Mouse (Mus musculus): Measurements from ENCODE around the gene Psmd14. TPM values are rescaled to one million over a fixed set of nuclear protein-coding genes. Genes with fewer than 3 reads are reported as not detected.

The Psmd14 gene
- polyA plus RNA-seq, 1 experiment, result 70.8 TPM

- H3K4me1 ChIP-seq (ENCODE audit: control insufficient read depth, insufficient read depth, low read length), result no peaks in the 10 kb centered on the region; the same call in none of the 2 replicates
- WGBS, result 4% methylated on average over 39 of the region's 39 CpGs
- no peak overlapping the region for H3K27ac ChIP-seq (ENCODE audit: control insufficient read depth, insufficient read depth, low read depth, low read length, poor library complexity)
- TF ChIP-seq CTCF (IDR thresholded peaks at IDR 0.05; ENCODE audit: control insufficient read depth, insufficient read depth, low read length), result no peak
- H3K4me3 ChIP-seq (replicated peaks; ENCODE audit: control insufficient read depth, low read depth, low read length), result no peak overlapping the region
Measured at GRCm38 (mm10) chr2:61805541-61806345, 94.2 kb downstream of the Psmd14 start.

- 4% methylated on average over 3 of the region's 3 CpGs for WGBS
- Histone ChIP-seq H3K4me3 (replicated peaks; ENCODE audit: control insufficient read depth, low read depth, low read length) (no peak overlapping the region), H3K27ac (ENCODE audit: control insufficient read depth, insufficient read depth, low read depth, low read length, poor library complexity) (no peak overlapping the region), H3K4me1 (ENCODE audit: control insufficient read depth, insufficient read depth, low read length) (no peaks in the 10 kb centered on the region; the same call in none of the 2 replicates)
- TF ChIP-seq CTCF (IDR thresholded peaks at IDR 0.05; ENCODE audit: control insufficient read depth, insufficient read depth, low read length) (no peak), POLR2A (IDR thresholded peaks at IDR 0.05; ENCODE audit: borderline replicate concordance, control insufficient read depth, low read depth, low read length) (no peak)
Measured at GRCm38 (mm10) chr2:61806346-61806825, 94.9 kb downstream of the Psmd14 start.

GRCm38 (mm10) chr2:61807151-61807550 is 95.7 kb downstream of the Psmd14 start:
- no peak overlapping the region for H3K27ac ChIP-seq (ENCODE audit: control insufficient read depth, insufficient read depth, low read depth, low read length, poor library complexity)
- WGBS, result 2% methylated on average over 22 of the region's 22 CpGs
- H3K4me3 ChIP-seq (replicated peaks; ENCODE audit: control insufficient read depth, low read depth, low read length), result no peak overlapping the region
- H3K4me1 ChIP-seq (ENCODE audit: control insufficient read depth, insufficient read depth, low read length), result no peaks in the 10 kb centered on the region; the same call in none of the 2 replicates
- no peak for TF ChIP-seq CTCF (IDR thresholded peaks at IDR 0.05; ENCODE audit: control insufficient read depth, insufficient read depth, low read length)
- TF ChIP-seq POLR2A (IDR thresholded peaks at IDR 0.05; ENCODE audit: borderline replicate concordance, control insufficient read depth, low read depth, low read length), result no peak

- WGBS, result 39% methylated on average over 2 of the region's 2 CpGs
Measured at GRCm38 (mm10) chr2:61807781-61808180, 96.3 kb downstream of the Psmd14 start.

GRCm38 (mm10) chr2:61808776-61809175 is 97.3 kb downstream of the Psmd14 start:
- no peaks in the 10 kb centered on the region; the same call in 1 of the 2 replicates for H3K4me1 ChIP-seq (ENCODE audit: control insufficient read depth, insufficient read depth, low read length)
- H3K4me3 ChIP-seq (replicated peaks; ENCODE audit: control insufficient read depth, low read depth, low read length), result no peak overlapping the region
- WGBS, result 3% methylated on average over 6 of the region's 6 CpGs
- no peak overlapping the region for H3K27ac ChIP-seq (ENCODE audit: control insufficient read depth, insufficient read depth, low read depth, low read length, poor library complexity)
- TF ChIP-seq CTCF (IDR thresholded peaks at IDR 0.05; ENCODE audit: control insufficient read depth, insufficient read depth, low read length) (no peak), POLR2A (IDR thresholded peaks at IDR 0.05; ENCODE audit: borderline replicate concordance, control insufficient read depth, low read depth, low read length) (no peak)

More at GRCm38 (mm10) chr2:61807781-61808180, 96.3 kb downstream of the Psmd14 start:
- no peak overlapping the region for H3K27ac ChIP-seq (ENCODE audit: control insufficient read depth, insufficient read depth, low read depth, low read length, poor library complexity)
- no peaks in the 10 kb centered on the region; the same call in none of the 2 replicates for H3K4me1 ChIP-seq (ENCODE audit: control insufficient read depth, insufficient read depth, low read length)
- TF ChIP-seq POLR2A (IDR thresholded peaks at IDR 0.05; ENCODE audit: borderline replicate concordance, control insufficient read depth, low read depth, low read length) (no peak), CTCF (IDR thresholded peaks at IDR 0.05; ENCODE audit: control insufficient read depth, insufficient read depth, low read length) (no peak)
- no peak overlapping the region for H3K4me3 ChIP-seq (replicated peaks; ENCODE audit: control insufficient read depth, low read depth, low read length)

GRCm38 (mm10) chr2:61809381-61809780 is 97.9 kb downstream of the Psmd14 start:
- no peak for TF ChIP-seq CTCF (IDR thresholded peaks at IDR 0.05; ENCODE audit: control insufficient read depth, insufficient read depth, low read length)
- no peak for TF ChIP-seq POLR2A (IDR thresholded peaks at IDR 0.05; ENCODE audit: borderline replicate concordance, control insufficient read depth, low read depth, low read length)
- no peak overlapping the region for H3K27ac ChIP-seq (ENCODE audit: control insufficient read depth, insufficient read depth, low read depth, low read length, poor library complexity)
- H3K4me1 ChIP-seq (ENCODE audit: control insufficient read depth, insufficient read depth, low read length), result no peaks in the 10 kb centered on the region; the same call in 1 of the 2 replicates
- WGBS, result 10% methylated on average over 1 of the region's 1 CpGs
- H3K4me3 ChIP-seq (replicated peaks; ENCODE audit: control insufficient read depth, low read depth, low read length), result no peak overlapping the region

- 51% methylated on average over 4 of the region's 4 CpGs for WGBS
- H3K4me1 ChIP-seq (ENCODE audit: control insufficient read depth, insufficient read depth, low read length), result no peaks in the 10 kb centered on the region; the same call in 1 of the 2 replicates
- no peak overlapping the region for H3K27ac ChIP-seq (ENCODE audit: control insufficient read depth, insufficient read depth, low read depth, low read length, poor library complexity)
- TF ChIP-seq CTCF (IDR thresholded peaks at IDR 0.05; ENCODE audit: control insufficient read depth, insufficient read depth, low read length) (no peak), POLR2A (IDR thresholded peaks at IDR 0.05; ENCODE audit: borderline replicate concordance, control insufficient read depth, low read depth, low read length) (no peak)
- H3K4me3 ChIP-seq (replicated peaks; ENCODE audit: control insufficient read depth, low read depth, low read length), result no peak overlapping the region
Measured at GRCm38 (mm10) chr2:61810751-61811150, 99.3 kb downstream of the Psmd14 start.

- 28% methylated on average over 8 of the region's 8 CpGs for WGBS
- no peak for TF ChIP-seq CTCF (IDR thresholded peaks at IDR 0.05; ENCODE audit: control insufficient read depth, insufficient read depth, low read length)
- no peak for TF ChIP-seq POLR2A (IDR thresholded peaks at IDR 0.05; ENCODE audit: borderline replicate concordance, control insufficient read depth, low read depth, low read length)
- Histone ChIP-seq H3K4me1 (ENCODE audit: control insufficient read depth, insufficient read depth, low read length) (no peaks in the 10 kb centered on the region; the same call in 1 of the 2 replicates), H3K27ac (ENCODE audit: control insufficient read depth, insufficient read depth, low read depth, low read length, poor library complexity) (no peak overlapping the region), H3K4me3 (replicated peaks; ENCODE audit: control insufficient read depth, low read depth, low read length) (no peak overlapping the region)
Measured at GRCm38 (mm10) chr2:61811163-61811506, 99.6 kb downstream of the Psmd14 start.

All from bone marrow, adult 2 months (tissue).